Mouse (Mus musculus) bone marrow, adult 2 months (tissue): ENCODE results near the gene Mpeg1. TPM values are rescaled to one million over a fixed set of nuclear protein-coding genes. Genes with fewer than 3 reads are reported as not detected.

Experiments
- H3K27ac ChIP-seq: fragments of 200-500 bp; 2 replicates; pipeline ENCODE4 v1.5.1; 2012; ENCODE audit warnings: low read depth, mild to moderate bottlenecking, control low read depth, inconsistent platforms, low read length; ENCODE audit not compliant: control insufficient read depth, poor library complexity, insufficient read depth
- H3K4me1 ChIP-seq: fragments of 200-500 bp; 2 replicates; pipeline ENCODE4 v1.6.1; 2011; ENCODE audit warnings: low read length; ENCODE audit not compliant: control insufficient read depth, insufficient read depth
- H3K4me3 ChIP-seq: fragments of 200-500 bp; replicated peaks from 2 replicates; pipeline ENCODE3; 2011; ENCODE audit warnings: mild to moderate bottlenecking, low read depth, low read length, control low read depth; ENCODE audit not compliant: control insufficient read depth
- CTCF ChIP-seq: fragments of 200-500 bp; IDR thresholded peaks from 2 replicates; pipeline ENCODE4 v1.5.1; 2011; ENCODE audit warnings: low read length, control low read depth; ENCODE audit not compliant: control insufficient read depth, insufficient read depth
- POLR2A ChIP-seq: fragments of 200-500 bp; IDR thresholded peaks from 2 replicates; pipeline ENCODE4 v1.6.1; 2011; ENCODE audit warnings: low read depth, mild to moderate bottlenecking, control low read depth, low read length, borderline replicate concordance; ENCODE audit not compliant: control insufficient read depth
- WGBS: fragments of 180-500 bp; shearing (Covaris S2); methylation state at CpG from one replicate; pipeline ENCODE4 v1.1.7; 2018; 5-methylcytosine and 5-hydroxymethylcytosine counted together
- polyA plus RNA-seq: library from polyadenylated mRNA; stranded (reverse); fragments of >200 nt; gene quantifications from 2 replicates; pipeline ENCODE4 v1.2.4, GENCODE M21; 2011; ENCODE audit warnings: low replicate concordance; ENCODE audit not compliant: missing spikeins, insufficient read depth, insufficient read length

The Mpeg1 gene
- polyA plus RNA-seq, 1 experiment = 54.7 TPM

DNA sequence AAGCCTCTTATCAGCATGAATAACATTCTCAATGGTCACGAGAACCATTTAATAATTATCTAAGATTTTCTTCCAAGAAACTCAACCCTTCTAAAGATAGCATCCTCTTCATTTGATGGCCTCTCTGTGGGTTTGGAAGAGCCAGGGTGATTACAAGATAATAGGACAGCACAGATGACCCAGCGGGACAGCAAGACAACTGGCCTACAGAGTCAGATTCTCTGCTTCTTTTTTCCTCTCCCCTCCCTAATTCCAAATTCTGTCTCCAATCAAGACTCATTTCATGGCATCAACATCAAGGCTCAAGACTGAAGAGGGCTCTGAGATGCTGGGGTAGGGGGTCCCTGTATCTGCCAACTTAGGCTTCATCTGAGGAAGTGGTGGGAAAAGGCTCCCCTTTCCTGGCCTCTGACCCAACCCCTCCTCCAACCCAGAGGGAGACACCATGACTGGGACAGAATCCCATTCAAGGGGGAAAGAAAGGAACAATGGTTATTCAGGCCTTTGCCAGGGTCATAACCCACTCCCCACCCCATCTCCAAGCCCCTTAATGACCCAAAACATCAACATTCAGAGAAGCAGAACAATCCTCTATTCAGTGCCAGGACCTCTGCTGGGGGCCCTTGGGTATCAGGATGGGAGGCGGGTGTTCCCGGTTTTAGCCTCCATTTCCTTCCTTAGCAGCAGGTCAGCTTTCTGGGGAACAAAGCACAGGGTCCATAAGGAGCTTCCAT is 33.0 kb downstream of the Mpeg1 start:
- Histone ChIP-seq H3K4me1 (no peaks in the 10 kb centered on the region), H3K27ac (no peak overlapping the region), H3K4me3 (no peak overlapping the region)
- TF ChIP-seq CTCF (no peak), POLR2A (no peak)
- 59% methylated on average over 4 of the region's 4 CpGs for WGBS

DNA sequence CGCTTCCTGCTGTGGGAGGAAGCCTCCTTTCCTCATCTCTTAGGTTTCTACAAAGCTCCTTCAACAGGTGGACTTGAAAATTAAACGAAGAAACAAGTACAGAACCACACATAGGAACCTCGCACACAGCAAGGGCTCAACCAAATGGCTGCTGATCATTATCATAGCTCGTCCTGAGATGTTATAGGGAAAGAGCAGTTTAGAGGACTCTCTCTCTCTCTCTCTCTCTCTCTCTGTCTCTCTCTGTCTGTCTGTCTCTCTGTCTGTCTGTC is 33.5 kb downstream of the Mpeg1 start:
- no peak overlapping the region for H3K4me3 ChIP-seq
- WGBS = 63% methylated on average over 4 of the region's 4 CpGs
- H3K4me1 ChIP-seq = no peaks in the 10 kb centered on the region
- TF ChIP-seq POLR2A (no peak), CTCF (no peak)
- no peak overlapping the region for H3K27ac ChIP-seq

DNA sequence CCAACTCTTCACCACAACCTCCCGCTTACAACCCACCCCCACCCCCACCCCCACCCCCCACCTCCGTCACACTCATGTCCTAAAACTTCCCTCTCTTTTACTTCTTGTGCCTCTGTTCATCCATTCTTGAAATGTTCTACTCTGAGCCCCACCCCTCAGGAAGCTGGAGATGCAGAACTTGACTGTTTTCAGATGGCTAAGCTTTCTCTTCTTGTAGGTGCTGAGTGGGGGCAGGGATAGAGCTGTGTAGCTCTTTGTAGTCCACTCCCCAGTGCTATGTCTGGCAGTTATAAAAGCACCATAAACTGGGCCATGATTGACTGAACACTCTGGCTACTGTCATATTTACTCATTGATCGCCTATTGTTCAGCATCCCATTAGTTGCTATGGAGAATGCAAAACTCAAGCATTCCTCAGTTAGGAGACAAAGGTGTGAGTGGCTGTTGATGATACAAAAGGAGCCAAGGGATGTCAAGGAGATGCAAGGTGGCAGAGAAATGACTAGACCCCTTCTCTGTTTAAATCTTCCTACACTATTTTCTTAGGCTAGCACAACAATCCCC is 34.5 kb downstream of the Mpeg1 start:
- Histone ChIP-seq H3K27ac (no peak overlapping the region), H3K4me1 (no peaks in the 10 kb centered on the region), H3K4me3 (no peak overlapping the region)
- TF ChIP-seq CTCF (no peak), POLR2A (no peak)
- 44% methylated on average over 3 of the region's 3 CpGs for WGBS

DNA sequence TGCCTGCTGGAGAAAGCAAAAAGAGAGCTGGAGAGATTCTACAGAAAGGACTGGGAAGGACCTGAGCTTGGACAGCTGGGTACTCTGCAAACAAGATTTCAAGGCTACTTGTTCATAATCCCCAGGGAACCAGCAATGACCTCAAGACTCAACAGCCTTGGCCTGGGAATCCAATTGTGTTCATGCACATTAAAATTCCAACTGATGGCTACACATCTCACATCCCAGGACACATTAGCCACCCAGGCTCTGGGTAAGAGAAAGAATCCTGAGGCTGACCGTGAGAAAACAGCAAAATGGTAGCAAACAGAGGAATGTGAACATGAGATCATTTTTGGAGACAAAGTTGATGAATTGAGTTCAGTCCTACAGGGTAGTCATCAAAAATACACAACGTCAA is 35.7 kb downstream of the Mpeg1 start:
- no peak for TF ChIP-seq CTCF
- TF ChIP-seq POLR2A = no peak
- no peak overlapping the region for H3K4me3 ChIP-seq
- H3K4me1 ChIP-seq = no peaks in the 10 kb centered on the region
- H3K27ac ChIP-seq = no peak overlapping the region
- WGBS = 80% methylated on average over 2 of the region's 2 CpGs

DNA sequence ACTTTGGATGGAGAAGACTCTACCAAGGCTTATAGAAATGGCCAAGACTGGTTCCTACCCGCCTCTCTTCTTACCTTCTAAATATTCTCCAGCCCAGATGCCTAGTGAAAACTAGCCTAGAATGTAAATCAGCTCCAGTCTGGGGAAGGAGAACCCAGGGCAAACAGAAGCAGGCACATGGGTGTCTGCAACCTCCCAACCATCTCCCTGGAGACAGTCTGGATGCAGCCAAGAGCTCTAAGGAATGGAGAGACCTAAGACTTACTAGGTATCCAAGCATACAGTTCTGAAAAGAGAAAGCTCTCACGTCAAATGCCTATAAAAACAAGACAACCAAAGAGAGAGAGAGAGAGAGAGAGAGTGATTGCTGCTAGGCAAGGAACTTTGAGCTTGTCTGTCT is 37.3 kb downstream of the Mpeg1 start:
- no peak for TF ChIP-seq POLR2A
- 85% methylated on average over 2 of the region's 2 CpGs for whole genome bisulfite sequencing
- no peaks in the 10 kb centered on the region for H3K4me1 ChIP-seq
- H3K4me3 ChIP-seq = no peak overlapping the region
- H3K27ac ChIP-seq = no peak overlapping the region

DNA sequence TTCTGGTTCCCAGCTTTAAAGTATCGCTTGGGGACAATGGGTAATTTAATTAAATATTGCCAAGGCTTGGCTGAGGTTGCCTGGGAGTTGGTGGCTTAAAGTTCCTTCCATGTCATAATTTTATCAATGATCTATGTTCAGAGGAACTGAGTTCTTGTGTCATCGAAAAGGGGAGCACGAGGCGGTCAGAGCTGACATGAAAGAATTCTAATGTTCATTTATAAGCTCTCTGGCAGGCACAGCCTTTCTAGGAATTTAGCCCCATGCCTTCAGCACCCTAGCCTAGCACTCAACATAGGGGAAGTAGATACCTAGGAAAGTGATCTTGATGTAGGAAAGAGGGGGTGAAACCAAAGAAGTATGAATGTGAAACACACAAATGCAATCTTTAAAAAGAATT is 37.7 kb downstream of the Mpeg1 start:
- H3K27ac ChIP-seq = no peak overlapping the region
- H3K4me3 ChIP-seq = no peak overlapping the region
- H3K4me1 ChIP-seq = no peaks in the 10 kb centered on the region
- TF ChIP-seq POLR2A (no peak), CTCF (no peak)
- 70% methylated on average over 4 of the region's 4 CpGs for WGBS

DNA sequence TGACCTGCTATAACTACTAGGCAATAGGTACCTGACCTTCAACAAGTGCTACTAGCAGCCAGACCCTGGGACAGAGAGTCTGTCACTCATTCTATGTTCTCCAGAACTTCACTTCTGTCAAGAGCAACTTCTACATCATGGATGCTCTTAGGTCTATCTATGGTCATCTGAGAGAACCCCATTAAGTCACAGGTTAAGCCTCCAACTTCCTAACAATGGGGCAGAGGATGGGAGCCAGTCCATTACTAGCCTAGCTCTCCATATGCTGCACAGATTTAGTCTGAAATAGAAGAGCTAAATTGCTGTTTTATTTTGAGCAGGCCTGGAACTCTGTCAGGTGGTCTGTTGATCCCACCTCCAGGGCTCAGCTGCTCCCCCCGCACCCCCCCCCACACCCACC is 38.4 kb downstream of the Mpeg1 start:
- 71% methylated on average over 1 of the region's 1 CpGs for WGBS
- H3K4me1 ChIP-seq = no peaks in the 10 kb centered on the region
- no peak overlapping the region for H3K27ac ChIP-seq
- H3K4me3 ChIP-seq = no peak overlapping the region
- no peak for TF ChIP-seq CTCF
- no peak for TF ChIP-seq POLR2A

DNA sequence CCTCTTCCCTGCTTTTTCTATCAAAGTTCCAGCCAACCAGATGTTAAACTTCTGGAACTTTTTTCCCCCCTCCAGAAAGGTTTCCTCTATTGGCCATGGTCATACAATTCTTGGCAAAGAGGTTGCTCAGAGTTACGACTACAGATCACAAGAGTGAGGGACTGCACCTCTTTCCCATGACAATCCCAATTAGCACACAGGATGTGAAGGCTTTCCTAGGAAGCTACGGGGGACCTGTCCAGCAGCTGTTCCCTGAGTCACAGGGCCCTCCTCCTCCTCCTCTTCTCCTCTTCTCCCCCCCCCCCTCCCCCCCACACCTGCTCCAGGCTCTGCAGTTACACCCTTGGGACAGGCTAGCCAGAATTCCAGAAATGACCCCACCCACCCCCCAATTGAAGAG is 38.9 kb downstream of the Mpeg1 start:
- no peak overlapping the region for H3K4me3 ChIP-seq
- no peaks in the 10 kb centered on the region for H3K4me1 ChIP-seq
- TF ChIP-seq CTCF (no peak), POLR2A (no peak)
- H3K27ac ChIP-seq = no peak overlapping the region
- WGBS = 48% methylated on average over 2 of the region's 2 CpGs

DNA sequence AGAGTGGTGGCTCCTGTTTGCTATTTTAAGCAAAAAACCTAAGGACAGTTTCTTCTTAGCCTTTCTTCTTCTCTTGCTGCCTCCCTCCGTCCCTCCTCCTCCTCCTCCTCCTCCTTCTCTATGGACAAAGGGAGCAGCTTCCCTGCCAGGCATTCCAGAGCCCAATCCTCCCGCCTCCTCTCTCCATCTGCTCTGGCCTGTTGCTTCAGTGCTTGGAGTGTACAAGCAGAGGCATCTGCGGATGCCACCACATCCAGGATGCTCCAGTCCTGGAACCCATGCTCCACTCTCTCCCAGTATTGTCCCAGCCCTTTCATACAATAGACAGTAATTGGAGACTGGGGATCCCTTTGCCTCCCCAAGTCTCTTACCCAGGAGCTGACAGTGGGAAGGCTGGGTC is 39.5 kb downstream of the Mpeg1 start:
- H3K4me3 ChIP-seq = peak overlapping the region; percentile 15
- H3K4me1 ChIP-seq = no peaks in the 10 kb centered on the region
- TF ChIP-seq CTCF (no peak), POLR2A (no peak)
- no peak overlapping the region for H3K27ac ChIP-seq
- WGBS = 63% methylated on average over 3 of the region's 3 CpGs
